Mouse (Mus musculus): ENCODE results near the gene Slc22a13. TPM values are rescaled to one million over a fixed set of nuclear protein-coding genes. Genes with fewer than 3 reads are reported as not detected.
A peak's percentile ranks its signal among the peaks of the same experiment; 100 is the strongest.

The Slc22a13 gene
- total RNA-seq, 4 experiments from 2014 or later = not detected

DNA sequence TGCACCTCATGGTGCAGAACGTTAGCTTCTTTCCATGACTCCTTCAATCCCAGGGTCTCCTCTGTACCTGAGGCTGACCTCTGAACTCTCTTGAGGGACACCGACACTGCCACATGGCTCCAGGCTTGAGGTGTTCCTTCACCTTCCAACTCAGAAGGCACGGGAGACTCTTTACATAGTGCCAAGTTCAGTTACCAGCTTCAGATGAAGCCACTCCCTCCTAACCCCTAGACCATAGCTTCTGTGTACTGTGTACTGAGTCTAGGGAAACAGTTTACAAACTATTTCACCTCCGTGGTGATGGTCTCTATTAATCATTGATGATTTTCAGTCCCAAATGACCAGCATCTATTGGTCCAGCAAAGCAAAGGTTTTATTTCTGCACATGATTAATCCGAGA lies 7.2 kb downstream of the Slc22a13 start:
- no peak for DNase-seq (ENCODE audit: low spot score in 2 of 2)

DNA sequence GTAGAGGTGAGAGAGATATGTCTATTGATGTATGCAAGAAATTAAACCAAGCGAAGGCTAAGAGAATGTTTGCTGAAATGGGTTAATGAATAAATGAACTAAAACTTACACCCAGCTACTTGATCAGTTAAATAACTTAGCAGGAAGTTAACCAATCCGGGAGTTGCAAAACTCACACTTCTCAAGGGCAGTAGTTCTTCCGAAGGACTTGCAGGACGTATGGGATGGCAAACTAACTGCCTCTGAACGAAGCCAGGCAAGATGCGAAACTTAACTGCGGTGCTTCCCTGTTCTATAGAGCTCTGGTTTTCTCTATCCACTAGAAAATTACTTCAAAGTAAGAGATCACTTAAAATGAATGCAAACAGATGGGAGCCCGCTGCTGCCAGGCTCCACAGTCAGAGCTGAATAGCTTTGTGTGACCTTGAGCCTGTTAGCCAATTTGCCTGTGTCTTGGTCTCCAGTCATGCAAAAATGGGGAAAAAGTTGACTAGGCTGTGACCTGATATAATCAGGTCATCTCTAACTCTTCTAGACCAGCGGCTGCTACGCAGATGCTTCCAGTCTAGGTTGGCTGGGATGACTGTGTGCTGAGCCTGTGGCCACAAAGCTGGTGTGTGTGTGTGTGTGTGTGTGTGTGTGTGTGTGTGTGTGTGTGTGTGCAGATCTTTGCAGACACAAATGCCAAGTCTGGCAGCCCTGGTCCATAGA lies 9.6 kb downstream of the Slc22a13 start:
- DNase-seq (ENCODE audit: low spot score in 2 of 2) = no peak

DNA sequence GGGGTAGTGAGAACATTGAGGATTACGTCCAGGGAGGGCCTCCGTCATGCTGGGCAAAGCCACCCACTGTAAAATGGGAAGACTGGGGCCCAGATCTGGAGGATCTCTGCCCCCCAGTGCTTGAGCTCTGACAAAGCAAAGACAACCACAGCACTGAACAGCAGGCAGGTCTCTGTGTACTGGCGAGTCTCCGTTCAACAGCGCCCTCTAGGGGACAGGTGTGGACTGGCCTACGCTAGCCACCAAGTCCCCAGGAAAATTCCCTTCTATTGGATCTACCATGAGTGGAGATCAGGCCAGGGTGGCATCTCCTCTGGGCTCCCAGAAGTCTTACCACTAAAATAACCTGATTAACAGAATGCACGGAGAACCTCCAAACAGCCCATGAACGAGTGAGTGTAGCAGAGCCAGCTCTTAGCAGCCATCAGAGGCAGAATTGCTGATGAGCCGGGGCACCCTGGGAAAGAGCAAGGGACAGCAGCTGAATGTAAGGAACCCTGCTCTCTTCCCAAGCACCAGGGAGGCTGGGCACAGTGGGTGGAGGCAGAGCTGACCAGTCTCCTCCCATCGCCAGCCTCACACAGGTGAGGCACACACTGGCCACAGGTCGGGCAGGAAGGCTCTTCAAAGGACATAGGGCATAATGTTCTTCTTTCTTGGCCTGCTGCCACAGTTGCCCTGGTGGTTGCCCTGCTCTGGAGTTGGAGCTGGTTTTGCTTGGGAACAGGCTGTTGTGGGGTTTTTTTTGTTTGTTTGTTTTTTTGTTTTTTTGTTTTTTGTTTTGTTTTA lies 16.5 kb downstream of the Slc22a13 start:
- no peak for DNase-seq (ENCODE audit: low spot score in 2 of 2)

DNA sequence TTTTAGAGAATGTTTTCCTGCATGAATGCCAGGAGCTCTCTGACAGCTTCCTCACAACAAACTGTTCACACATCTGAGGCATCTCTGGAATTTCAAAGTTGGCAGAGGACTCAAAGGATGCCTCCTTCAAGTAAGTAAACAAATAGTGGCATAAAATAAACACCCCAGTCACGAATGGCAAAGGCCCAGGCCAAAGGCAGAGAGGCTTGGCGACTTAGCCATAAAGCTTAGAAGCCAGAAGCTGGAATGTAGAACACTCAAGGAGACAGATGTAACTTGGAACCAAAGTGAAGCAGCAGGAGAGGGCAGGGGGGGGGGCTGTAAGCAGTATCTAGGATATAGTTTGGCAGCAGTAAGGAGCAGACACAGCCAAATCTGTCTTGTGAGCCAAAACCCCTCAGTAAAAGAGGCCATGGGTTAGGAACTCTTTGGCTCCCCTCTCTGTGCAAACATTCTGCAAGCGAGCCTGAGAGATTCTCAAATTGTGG lies 27.6 kb downstream of the Slc22a13 start:
- peak in 1 of 2 experiments; percentile 22 for DNase-seq (ENCODE audit: low spot score in 2 of 2)

DNA sequence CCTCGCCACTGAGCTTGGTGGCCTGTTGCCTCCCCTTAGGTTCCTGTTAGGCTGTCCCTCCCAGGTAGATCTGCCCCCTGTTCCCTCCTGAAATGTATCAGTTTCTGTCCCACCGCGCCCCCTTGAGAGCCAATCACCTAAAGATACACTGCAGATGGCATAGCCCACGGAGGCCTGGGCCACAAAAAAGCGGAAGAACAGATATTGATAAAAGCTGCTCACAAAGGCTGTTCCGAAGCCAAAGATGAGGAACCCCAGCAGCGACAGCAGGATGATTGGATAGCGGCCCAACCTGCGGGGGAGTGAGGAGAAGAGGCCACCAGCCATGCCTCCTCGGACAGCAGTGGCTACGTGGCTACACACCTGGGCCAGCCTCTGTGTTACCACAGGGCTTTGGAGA lies 29.6 kb downstream of the Slc22a13 start:
- DNase-seq (ENCODE audit: low spot score in 2 of 2) = no peak

DNA sequence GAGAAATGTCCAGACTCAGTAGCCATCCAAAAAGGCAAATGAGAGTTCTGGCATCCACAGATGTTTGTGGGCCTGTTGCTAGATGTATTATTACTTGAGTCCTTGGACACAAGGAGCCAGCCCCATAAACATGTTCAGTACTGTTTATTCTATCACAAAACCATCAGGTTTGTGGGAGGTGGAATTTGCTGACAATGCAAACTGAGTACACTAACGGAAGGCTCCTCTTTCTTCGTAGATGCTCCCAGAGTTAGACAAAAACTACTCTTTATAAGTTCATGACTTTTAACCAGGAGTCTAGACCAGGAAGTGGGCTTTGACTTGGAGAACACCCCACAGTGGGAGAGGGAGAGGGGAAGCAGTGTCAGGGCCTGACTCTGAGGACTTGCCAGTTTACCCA lies 41.3 kb downstream of the Slc22a13 start:
- DNase-seq (ENCODE audit: low spot score in 2 of 2) = no peak

DNA sequence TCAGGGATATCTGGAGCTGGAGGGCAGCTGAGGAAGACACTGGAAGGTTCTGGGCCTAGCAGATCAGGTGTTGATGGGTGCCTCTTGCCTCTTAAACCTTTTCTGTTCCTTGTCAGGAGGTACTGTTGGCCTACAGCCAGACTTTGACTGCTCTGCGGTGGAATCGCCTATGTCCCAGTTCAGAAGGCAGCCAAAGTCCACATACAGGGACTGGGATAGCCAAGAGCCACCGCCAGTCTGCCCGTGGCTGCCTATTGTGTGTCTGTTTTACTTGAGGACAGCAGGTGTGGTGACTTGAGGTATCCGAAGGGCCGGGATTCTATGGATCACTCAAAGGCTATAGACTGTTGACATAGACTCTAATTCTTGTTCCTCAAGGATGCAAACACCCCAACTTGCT lies 43.4 kb downstream of the Slc22a13 start:
- no peak for DNase-seq (ENCODE audit: low spot score in 2 of 2)

DNA sequence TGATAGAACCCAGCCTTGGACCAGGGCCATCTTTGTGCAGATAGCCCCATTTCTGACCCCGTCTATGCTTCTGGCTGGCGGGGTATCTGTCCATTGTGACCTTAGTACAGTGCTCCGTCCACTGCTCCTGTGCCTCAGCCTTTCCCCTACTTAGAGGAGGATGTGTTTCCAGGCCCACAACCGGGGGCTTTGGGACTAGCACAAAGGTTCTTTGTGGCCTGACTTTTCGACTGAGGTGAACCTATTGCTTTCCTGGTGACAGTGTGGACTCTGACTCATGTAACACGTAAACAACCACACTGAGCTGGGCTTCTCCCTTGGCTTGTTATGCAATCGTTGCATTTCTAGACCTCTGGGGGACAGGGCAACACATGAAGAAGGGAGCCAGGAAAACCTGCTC lies 44.2 kb downstream of the Slc22a13 start:
- DNase-seq (ENCODE audit: low spot score in 2 of 2) = no peak

DNA sequence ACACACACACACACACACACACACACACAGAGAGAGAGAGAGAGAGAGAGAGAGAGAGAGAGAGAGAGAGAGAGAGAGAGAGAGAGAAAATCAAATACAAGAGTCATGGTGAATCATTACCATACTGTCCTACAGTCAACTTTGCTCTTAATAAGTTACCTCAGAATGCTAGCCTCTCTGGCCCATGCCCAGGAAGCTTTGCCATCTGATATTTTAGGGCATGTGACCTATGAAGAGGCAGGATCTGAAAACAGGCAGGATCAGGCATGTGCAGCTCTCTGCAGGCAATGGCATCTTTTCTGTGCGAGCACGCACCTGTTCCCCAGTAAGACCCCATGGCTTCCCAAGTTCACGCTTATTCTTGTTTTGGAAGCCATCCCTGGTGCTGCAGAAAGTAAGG lies 48.2 kb downstream of the Slc22a13 start:
- no peak for DNase-seq (ENCODE audit: low spot score in 2 of 2)

DNA sequence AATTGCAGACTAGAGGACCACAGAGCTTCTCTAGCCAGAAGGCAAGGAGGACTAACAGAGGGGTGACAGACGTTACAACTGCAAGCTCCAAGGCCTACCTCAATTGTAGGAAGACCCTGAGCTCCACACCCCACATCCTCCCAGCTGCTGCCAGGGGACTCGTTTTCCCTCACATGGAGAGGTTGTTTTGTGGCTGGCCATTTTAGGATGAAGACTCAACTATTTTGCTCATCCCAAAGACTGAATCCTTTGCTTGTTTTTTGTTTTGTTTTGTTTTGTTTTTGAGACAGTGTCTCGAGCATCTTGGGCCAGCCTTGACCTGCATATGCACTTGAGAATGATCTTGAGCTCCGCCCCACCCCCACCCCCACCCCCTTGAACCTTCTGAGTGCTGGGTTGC lies 50.0 kb downstream of the Slc22a13 start, which contains the start of gene Gm47289:
Gene Gm47289, plus strand, starts transcription at position 301 of the 400 bp plus-strand sequence.
- DNase-seq (ENCODE audit: low spot score in 2 of 2) = no peak

DNA sequence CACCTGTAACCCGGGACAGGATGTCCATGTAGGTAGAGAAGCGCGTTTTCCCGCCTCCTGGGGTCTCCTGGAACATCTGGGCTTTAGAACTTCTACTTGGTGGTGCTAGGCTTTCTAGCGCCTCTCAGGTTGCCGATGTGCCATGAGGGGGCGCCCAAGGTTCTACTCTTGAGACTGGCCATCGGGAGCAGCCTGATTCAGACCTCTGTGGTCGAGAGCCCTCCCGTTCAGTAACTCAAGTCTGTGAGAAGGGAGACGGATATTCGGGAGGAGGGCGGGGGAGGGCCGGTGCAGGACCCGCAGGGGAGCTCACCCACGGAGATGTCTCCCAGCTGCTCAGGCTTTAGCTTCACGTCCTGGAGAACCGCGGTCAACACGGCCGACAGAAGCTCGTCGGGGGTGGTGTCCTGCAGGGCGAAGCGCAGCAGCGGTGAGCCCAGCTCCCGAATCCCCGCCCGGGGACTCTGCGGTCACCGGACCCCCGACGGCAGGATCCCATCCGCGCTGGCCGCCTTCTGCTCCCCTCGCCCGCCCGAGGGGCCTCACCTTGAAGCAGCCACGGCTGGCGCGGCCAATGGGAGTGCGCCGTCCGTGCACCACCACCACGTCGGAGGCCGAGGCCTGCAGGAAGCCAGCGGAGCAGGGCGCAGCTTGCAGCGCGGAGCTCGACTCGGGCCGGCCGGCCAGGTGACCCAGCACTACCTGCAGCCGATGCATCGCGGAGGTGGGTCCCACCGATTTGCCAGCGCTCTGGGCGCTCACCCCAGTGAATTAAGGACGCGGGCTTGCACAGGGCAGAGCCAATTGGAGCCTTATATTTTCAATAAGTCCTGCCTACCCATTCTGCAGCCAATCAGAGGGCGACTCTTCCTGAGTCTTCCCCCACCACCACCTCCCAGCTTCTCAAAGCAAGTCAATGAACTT lies 52.4 kb downstream of the Slc22a13 start, which contains the start of gene Acaa1b:
Gene Acaa1b, minus strand, starts transcription at position 816 of the 924 bp plus-strand sequence.
- DNase-seq (ENCODE audit: low spot score in 2 of 2) = peak; percentile 56 to 69

DNA sequence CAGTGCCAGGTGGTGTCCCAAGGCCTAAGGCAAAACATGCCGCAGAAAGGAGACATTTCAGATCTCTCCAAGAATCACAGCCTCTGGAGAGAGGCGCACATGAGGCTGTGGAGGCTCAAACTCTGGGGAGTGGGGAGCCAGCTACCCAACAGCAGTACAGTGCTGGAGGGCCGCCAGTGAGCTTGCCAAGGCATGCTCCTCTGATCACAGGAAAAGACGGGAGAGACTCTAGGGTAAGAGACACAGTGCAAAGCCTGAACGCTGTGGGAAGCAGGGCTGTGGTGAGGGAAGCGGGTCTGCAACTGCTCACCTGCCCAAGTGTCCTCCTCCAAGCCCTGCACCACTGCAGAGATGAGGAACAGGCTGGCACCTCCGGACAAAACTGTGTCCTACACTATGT lies 53.1 kb downstream of the Slc22a13 start:
- DNase-seq (ENCODE audit: low spot score in 2 of 2) = no peak

DNA sequence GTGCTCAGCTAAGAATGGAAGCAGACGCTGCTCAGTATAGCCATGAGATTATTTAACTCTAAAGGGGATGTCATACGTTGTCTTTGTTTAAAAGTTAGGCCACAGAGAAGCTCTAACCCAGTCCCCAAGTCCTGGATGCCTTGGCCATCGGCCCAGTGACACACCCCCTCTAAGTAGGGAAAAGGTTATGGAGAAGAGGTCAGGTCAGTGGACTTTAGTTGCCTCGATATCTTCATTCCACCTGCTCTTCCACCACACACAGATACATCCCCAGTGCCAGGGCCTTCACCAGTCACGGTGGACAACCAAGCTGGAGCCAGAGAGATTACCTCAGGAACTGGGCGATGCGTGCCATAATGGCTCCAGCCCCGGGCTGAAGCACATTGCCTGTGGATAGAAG lies 53.5 kb downstream of the Slc22a13 start:
- DNase-seq (ENCODE audit: low spot score in 2 of 2) = no peak

DNA sequence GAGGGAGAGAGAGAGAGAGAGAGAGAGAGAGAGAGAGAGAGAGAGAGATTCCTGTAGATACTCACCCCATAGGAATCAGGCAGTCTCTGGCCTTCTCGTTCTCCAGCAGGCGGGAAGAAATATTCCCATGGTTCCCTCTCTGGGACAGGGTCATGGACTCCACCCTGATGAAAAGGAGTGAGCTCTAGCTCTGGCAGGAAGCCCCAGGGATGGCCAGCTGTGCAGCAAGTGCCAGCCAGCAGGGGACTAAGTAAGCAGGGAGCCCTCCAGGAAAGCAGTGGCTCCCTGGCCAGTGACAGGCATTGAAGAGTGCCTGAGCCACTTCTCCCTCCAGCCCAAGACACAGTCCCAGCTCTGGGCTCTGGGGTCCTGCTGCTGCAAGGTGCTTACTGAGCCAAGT lies 57.1 kb downstream of the Slc22a13 start:
- DNase-seq (ENCODE audit: low spot score in 2 of 2) = no peak

DNA sequence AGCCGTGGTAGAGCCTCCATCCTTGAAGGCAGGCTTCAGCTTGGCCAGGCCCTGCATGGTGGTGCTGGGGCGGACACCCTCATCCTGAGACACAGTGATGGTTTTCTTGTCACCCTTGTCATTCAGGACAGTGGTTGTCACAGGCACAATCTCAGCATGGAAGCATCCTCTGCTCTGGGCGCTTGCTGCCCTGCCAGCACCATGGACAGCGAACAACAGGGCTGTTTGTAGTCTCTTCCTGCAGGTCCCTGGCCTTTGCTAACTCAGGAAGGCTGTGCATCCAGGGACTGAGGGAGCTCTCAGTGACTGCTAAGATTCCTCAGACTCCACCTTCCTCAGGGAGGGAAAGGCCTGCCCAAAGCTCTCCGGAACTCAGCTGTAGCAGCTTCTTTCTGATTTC lies 59.3 kb downstream of the Slc22a13 start:
- no peak for DNase-seq (ENCODE audit: low spot score in 2 of 2)

DNA sequence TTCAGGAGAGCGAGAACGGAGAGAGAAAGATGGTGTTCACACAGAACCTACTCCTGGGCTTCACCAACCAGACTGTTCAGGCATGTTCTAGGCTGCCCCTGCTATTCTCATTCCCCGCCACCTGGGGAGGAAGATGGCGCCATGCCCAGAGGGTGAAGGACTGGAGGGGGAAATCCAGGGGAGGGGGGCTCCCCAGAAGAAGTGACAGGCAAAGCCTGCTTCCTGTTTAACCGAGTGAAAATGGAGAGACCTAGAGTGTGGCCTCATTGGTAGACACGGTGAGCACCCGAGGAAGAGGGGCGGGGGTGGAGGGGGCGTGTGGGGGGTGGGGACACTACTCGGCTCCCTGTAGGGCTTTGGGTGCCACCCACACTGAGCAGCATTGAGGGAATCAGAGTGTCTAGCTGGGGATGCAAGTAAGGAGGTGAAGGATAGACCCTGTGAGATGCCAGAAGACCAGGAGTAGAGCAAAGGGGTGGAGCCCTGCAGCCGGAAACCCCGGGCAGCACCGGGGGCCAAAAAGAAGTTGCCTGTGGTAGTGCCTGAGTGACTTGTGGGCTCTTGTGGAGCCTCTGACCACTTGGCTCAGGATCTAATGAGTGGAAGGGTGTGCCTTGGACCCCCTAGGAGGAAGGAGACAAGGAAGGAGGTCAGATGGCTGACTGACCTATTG lies 62.7 kb downstream of the Slc22a13 start:
- no peak for DNase-seq (ENCODE audit: low spot score in 2 of 2)

DNA sequence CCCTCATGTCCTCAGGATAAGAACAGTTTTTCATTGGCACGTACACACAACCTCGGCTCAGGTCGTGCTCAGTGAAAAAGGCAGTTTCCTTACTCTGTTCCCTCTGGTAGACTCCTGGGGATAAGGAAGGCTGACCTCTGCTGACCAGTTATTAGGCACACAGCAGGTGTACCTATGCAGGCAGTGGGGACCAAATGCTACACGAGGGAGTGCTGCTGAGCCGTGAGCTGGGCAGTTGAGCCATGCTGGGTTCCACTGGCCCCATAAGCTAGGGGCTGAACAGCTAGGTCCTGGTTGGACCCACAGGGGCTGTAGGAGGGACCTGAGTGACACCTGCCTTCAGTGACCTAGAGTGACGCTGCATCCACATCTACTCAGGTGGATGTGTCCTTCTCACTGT lies 63.3 kb downstream of the Slc22a13 start:
- no peak for DNase-seq (ENCODE audit: low spot score in 2 of 2)

DNA sequence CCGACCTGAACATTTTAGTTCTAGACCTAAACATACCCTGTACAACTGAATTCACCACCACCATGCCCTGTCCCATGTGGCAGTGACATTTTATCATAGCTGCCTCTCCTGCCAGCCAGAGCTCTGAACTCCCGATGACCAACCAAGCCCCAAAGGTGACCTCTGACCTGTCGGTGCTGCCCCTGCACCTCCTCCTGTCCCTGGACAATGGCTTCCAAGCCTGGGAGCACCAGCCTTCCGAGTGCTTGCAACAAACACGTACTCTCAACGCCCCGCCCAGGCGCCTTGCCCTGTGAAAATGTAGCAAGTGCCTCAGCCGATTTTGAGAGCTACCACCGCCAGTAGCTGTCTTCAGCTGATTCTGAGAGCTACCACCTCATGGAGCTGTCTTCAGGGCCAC lies 63.8 kb downstream of the Slc22a13 start:
- no peak for DNase-seq (ENCODE audit: low spot score in 2 of 2)

DNA sequence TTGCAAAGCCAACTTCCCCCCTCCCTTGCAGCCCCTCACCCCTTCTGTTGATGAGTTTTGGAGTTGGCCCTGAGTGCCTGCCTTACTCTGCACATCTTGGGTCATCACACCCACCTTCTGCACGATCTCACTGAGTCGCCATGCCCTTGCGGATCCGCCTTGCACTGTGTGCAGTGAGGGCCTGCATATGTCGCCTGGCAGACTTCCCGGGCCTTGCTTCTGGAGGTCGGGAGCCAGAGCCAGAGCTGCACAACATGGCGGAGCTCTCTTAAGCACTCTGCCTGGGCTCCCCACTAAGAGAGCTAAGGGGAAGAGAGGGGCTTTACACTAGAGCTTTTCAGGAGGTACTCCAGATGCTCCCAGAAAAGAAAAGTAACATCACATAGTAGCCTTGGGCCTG lies 64.2 kb downstream of the Slc22a13 start:
- DNase-seq (ENCODE audit: low spot score in 2 of 2) = no peak

DNA sequence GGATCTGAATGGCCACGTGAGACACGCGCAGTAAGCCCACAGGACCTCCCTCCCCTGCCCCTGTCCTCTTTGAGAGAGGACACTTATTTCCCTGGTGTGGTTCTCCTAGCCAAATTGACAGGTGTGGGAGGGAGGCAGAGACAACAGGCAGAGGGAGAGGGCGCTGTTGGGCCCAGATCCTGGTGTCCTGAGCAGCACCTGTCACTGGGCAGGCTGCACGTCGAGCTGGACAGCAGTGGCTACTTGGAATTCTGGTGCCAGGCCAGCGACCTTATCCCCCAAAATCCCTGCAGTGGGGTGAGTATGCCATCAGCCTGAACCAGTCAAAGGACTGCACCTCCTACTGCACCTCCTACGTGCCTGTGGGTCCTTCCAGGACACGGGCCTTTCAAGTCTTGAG lies 65.5 kb downstream of the Slc22a13 start:
- no peak for DNase-seq (ENCODE audit: low spot score in 2 of 2)

Measured in gastrocnemius, adult 8-10 months (tissue).